Mouse (Mus musculus) heart, embryonic 16.5 days (tissue): ENCODE measurements at regions not wholly inside any gene's neighbourhood (a gene's known extent, or its start where the extent isn't known, plus 50 kb on each side); places are given as distances from the start of the nearest gene placed in this dataset.
A peak's percentile ranks its signal among the peaks of the same experiment; 100 is the strongest.

Experiments
- ATAC-seq: fragments of 200-750 bp; cut with Nextera tagmentation; replicated peaks from 2 replicates; pipeline ENCODE4 v1.8.0; 2017; ENCODE audit warnings: moderate number of reproducible peaks; ENCODE audit not compliant: insufficient read depth, low FRiP score; ENCODE audit errors: extremely low read depth
- H3K27ac ChIP-seq: fragments of 300-500 bp; sonication (generic); 2 replicates; pipeline ENCODE4 v1.5.1; 2014; ENCODE audit warnings: mild to moderate bottlenecking, low read length, control low read depth, moderate library complexity
- H3K27me3 ChIP-seq: fragments of 300-500 bp; sonication (generic); 2 replicates; pipeline ENCODE4 v1.6.1; 2014; ENCODE audit warnings: low read length, mixed read lengths; ENCODE audit not compliant: control insufficient read depth, insufficient read depth
- H3K36me3 ChIP-seq: fragments of 300-500 bp; sonication (generic); 2 replicates; pipeline ENCODE4 v1.6.1; 2014; ENCODE audit not compliant: control insufficient read depth, insufficient read depth
- H3K4me1 ChIP-seq: fragments of 300-500 bp; sonication (generic); 2 replicates; pipeline ENCODE4 v1.6.1; 2014; ENCODE audit warnings: low read length, mixed read lengths; ENCODE audit not compliant: control insufficient read depth, insufficient read depth
- H3K4me2 ChIP-seq: fragments of 300-500 bp; sonication (generic); 2 replicates; pipeline ENCODE4 v1.6.1; 2014; ENCODE audit warnings: low read depth, mild to moderate bottlenecking, control low read depth, low read length
- H3K4me3 ChIP-seq: fragments of 300-500 bp; sonication (generic); 2 replicates; pipeline ENCODE4 v1.5.1; 2014; ENCODE audit warnings: mild to moderate bottlenecking, control low read depth, low read length
- H3K9ac ChIP-seq: fragments of 300-500 bp; sonication (generic); 2 replicates; pipeline ENCODE4 v1.6.1; 2014; ENCODE audit warnings: low read length, control low read depth
- H3K9me3 ChIP-seq: fragments of 300-500 bp; sonication (generic); replicated peaks from 2 replicates; pipeline ENCODE4 v1.6.1; 2016; ENCODE audit warnings: low read length; ENCODE audit not compliant: control insufficient read depth
- WGBS: fragments of 180-500 bp; shearing (Covaris S2); extraction: QIAGEN DNeasy Blood & Tissue Kit; methylation state at CpG from one replicate; pipeline ENCODE4 v1.1.7; 2014; 5-methylcytosine and 5-hydroxymethylcytosine counted together

GRCm38 (mm10) chr13:52021828-52022227 lies 175.3 kb downstream of the Gadd45g start:
- no peak overlapping the region for H3K27ac ChIP-seq
- WGBS: 58% methylated on average over 6 of the region's 6 CpGs
- H3K9me3 ChIP-seq: no peaks in the 10 kb centered on the region
- no peak for ATAC-seq
- H3K9ac ChIP-seq: no peak overlapping the region
- H3K4me1 ChIP-seq: peaks cover 20% of the 10 kb centered on the region
- H3K4me2 ChIP-seq: no peak overlapping the region
- no peak overlapping the region for H3K4me3 ChIP-seq
- H3K27me3 ChIP-seq: no peaks in the 10 kb centered on the region
- H3K36me3 ChIP-seq: no peaks in the 10 kb centered on the region

- Histone ChIP-seq H3K36me3 (no peaks in the 10 kb centered on the region), H3K27ac (no peak overlapping the region), H3K4me3 (no peak overlapping the region), H3K9me3 (no peaks in the 10 kb centered on the region), H3K4me1 (peaks cover 20% of the 10 kb centered on the region), H3K9ac (no peak overlapping the region), H3K27me3 (no peaks in the 10 kb centered on the region), H3K4me2 (no peak overlapping the region)
- 89% methylated on average over 4 of the region's 4 CpGs for WGBS
- no peak for ATAC-seq
These were observed 176.1 kb downstream of the Gadd45g start for GRCm38 (mm10) chr13:52022529-52022928.

DNA sequence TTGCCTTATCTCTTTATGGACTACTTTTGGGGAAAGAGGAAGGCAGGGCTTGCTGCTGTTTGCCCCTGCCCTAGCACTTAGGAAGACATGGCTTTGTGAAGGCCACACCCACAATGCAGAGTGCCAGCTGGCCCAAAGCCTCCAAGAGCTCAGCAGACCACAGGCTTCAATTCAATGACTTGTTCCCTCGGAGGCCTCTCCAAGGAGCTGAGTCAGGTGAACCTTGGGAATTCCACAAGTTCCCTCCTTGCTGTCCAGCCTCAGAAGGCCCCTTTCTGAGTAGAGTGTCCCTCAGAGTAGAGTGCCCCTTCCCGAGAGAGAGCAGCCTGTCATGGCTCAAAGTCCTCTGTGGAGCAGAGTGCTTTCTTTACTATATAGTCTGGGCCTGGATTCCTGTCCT lies 177.9 kb downstream of the Gadd45g start:
- 7% methylated on average over 2 of the region's 2 CpGs for WGBS
- Histone ChIP-seq H3K4me3 (no peak overlapping the region), H3K9me3 (no peaks in the 10 kb centered on the region), H3K9ac (peak overlapping the region; percentile 54; the same call in 1 of the 2 replicates), H3K4me1 (peaks cover 16% of the 10 kb centered on the region), H3K27ac (peak overlapping the region; percentile 76), H3K4me2 (peak overlapping the region; percentile 37), H3K27me3 (no peaks in the 10 kb centered on the region; the same call in 1 of the 2 replicates), H3K36me3 (no peaks in the 10 kb centered on the region)
- ATAC-seq: peak; percentile 53; the same call in 1 of the 2 replicates

- Histone ChIP-seq H3K9ac (peak overlapping the region; percentile 54), H3K4me1 (peaks cover 16% of the 10 kb centered on the region), H3K27ac (peak overlapping the region; percentile 76), H3K4me3 (no peak overlapping the region), H3K36me3 (no peaks in the 10 kb centered on the region), H3K4me2 (peak overlapping the region; percentile 37), H3K9me3 (no peaks in the 10 kb centered on the region), H3K27me3 (no peaks in the 10 kb centered on the region; the same call in 1 of the 2 replicates)
- peak; percentile 67 for ATAC-seq
- WGBS: 15% methylated on average over 18 of the region's 18 CpGs
These were observed 178.5 kb downstream of the Gadd45g start for GRCm38 (mm10) chr13:52024832-52025481.

DNA sequence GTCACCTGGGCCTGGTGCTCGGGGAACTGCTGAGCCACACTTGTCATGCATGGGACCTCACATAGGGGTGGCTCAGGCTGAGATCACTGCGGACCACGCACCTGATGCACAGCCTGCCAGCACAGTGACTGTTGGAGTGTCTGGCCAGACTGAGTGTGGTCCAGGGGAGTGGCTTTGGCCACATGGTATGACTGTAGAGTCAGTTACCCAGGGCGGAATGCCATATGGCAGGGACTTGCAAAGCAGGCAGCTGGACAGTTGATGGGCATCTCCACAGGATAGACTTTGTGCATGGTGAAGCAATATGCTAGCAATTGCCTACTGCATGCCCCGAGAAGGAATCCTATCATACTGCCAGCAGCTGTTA lies 179.0 kb downstream of the Gadd45g start:
- Histone ChIP-seq H3K4me1 (peaks cover 16% of the 10 kb centered on the region), H3K27ac (no peak overlapping the region), H3K9me3 (no peaks in the 10 kb centered on the region), H3K4me3 (no peak overlapping the region), H3K27me3 (no peaks in the 10 kb centered on the region; the same call in 1 of the 2 replicates), H3K36me3 (no peaks in the 10 kb centered on the region), H3K9ac (no peak overlapping the region), H3K4me2 (no peak overlapping the region; the same call in 1 of the 2 replicates)
- 75% methylated on average over 5 of the region's 5 CpGs for WGBS
- no peak for ATAC-seq

- H3K27me3 ChIP-seq: no peaks in the 10 kb centered on the region; the same call in 1 of the 2 replicates
- H3K4me1 ChIP-seq: peaks cover 16% of the 10 kb centered on the region
- H3K9me3 ChIP-seq: no peaks in the 10 kb centered on the region
- H3K9ac ChIP-seq: no peak overlapping the region
- H3K27ac ChIP-seq: no peak overlapping the region
- no peak for ATAC-seq
- no peak overlapping the region for H3K4me3 ChIP-seq
- no peaks in the 10 kb centered on the region for H3K36me3 ChIP-seq
- 75% methylated on average over 7 of the region's 7 CpGs for WGBS
- no peak overlapping the region for H3K4me2 ChIP-seq
These were observed 179.8 kb downstream of the Gadd45g start for GRCm38 (mm10) chr13:52026291-52026690.

DNA sequence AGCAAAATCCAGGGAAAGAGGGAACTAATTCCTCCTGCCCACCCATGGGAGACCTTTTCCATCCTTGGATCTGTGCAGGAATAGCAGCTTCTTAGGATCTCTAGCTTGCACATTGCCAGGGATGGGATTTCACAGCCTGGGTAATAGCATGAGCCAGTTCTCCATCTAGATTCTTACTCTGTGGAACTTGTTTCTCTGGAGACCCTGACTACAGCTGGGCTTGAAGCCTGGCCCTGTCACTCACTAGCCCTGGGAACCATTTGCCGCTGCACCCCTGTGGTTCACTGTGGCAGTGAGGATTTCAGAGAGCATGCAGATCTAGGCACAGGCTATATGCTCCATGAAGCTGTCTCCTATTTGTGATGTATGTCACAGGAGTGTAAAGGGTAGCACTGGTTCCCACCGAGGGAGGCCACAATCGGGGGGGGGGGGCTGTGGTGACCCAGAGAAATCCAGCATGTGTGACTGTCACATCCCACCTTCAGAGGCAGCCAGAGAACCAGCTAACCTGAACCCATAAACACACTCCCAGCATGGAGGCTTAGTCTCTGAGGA lies 183.5 kb downstream of the Gadd45g start:
- Histone ChIP-seq H3K9ac (no peak overlapping the region), H3K27me3 (no peaks in the 10 kb centered on the region; the same call in 1 of the 2 replicates), H3K27ac (no peak overlapping the region), H3K36me3 (no peaks in the 10 kb centered on the region), H3K9me3 (no peaks in the 10 kb centered on the region), H3K4me2 (no peak overlapping the region), H3K4me3 (no peak overlapping the region), H3K4me1 (peaks cover 3% of the 10 kb centered on the region)
- 57% methylated on average over 3 of the region's 3 CpGs for WGBS
- no peak for ATAC-seq

- Histone ChIP-seq H3K27ac (no peak overlapping the region), H3K4me1 (peaks cover 10% of the 10 kb centered on the region), H3K4me3 (no peak overlapping the region), H3K9me3 (no peaks in the 10 kb centered on the region), H3K4me2 (no peak overlapping the region), H3K36me3 (no peaks in the 10 kb centered on the region), H3K27me3 (no peaks in the 10 kb centered on the region; the same call in 1 of the 2 replicates), H3K9ac (no peak overlapping the region)
- 86% methylated on average over 5 of the region's 5 CpGs for WGBS
- ATAC-seq: no peak
These were observed 185.0 kb downstream of the Gadd45g start for GRCm38 (mm10) chr13:52031465-52031864.

DNA sequence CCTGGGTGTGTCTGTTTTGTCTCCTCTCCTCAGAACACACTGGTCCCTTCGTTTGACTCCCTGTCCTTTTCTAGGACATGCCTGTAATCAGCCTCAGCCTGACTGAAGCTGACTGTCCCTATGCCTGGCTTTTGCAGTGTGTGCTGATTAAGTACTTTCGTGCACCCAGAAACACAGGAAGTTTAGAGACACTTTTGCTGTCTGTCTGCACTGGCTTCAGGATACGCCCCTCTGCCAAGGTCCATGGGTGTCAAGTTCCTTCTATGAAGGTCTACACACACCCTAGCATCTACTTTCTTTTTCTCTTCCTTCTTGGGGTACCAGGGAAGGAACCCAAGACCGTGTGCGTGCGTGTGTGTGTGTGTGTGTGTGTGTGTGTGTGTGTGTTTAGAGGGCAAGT lies 189.3 kb downstream of the Gadd45g start:
- Histone ChIP-seq H3K9me3 (no peaks in the 10 kb centered on the region), H3K36me3 (no peaks in the 10 kb centered on the region), H3K27ac (no peak overlapping the region), H3K27me3 (no peaks in the 10 kb centered on the region), H3K4me2 (no peak overlapping the region), H3K4me1 (peaks cover 14% of the 10 kb centered on the region), H3K4me3 (no peak overlapping the region), H3K9ac (no peak overlapping the region)
- 46% methylated on average over 6 of the region's 6 CpGs for WGBS
- ATAC-seq: no peak
